Mouse (Mus musculus) thymus, adult 2 months (tissue): ENCODE measurements around the gene Maml2. TPM values are rescaled to one million over a fixed set of nuclear protein-coding genes. Genes with fewer than 3 reads are reported as not detected.
A peak's percentile ranks its signal among the peaks of the same experiment; 100 is the strongest.

ENCODE experiments used
- DNase-seq: peaks from one replicate; pipeline ENCODE4 v3.0.0; 2021
- H3K27ac ChIP-seq: fragments of 200-500 bp; 2 replicates; pipeline ENCODE4 v1.5.1; 2012; ENCODE audit warnings: low read length, control low read depth; ENCODE audit not compliant: control insufficient read depth, insufficient read depth
- H3K27me3 ChIP-seq: fragments of 200-500 bp; 2 replicates; pipeline ENCODE4 v1.6.1; 2012; ENCODE audit warnings: mild to moderate bottlenecking, low read length, moderate library complexity, mixed read lengths; ENCODE audit not compliant: control insufficient read depth, insufficient read depth
- H3K36me3 ChIP-seq: fragments of 200-500 bp; 2 replicates; pipeline ENCODE4 v1.6.1; 2012; ENCODE audit warnings: mild to moderate bottlenecking, low read length, moderate library complexity; ENCODE audit not compliant: control insufficient read depth, insufficient read depth
- H3K4me1 ChIP-seq: fragments of 200-500 bp; replicated peaks from 2 replicates; pipeline ENCODE4 v1.6.1; 2012; ENCODE audit warnings: low read length; ENCODE audit not compliant: control insufficient read depth, insufficient read depth
- H3K4me3 ChIP-seq: fragments of 200-500 bp; 2 replicates; pipeline ENCODE4 v1.5.1; 2012; ENCODE audit warnings: mild to moderate bottlenecking, low read length, control low read depth, moderate library complexity; ENCODE audit not compliant: control insufficient read depth, insufficient read depth
- CTCF ChIP-seq: fragments of 200-500 bp; IDR thresholded peaks from 2 replicates; pipeline ENCODE4 v1.5.1; 2012; ENCODE audit warnings: mild to moderate bottlenecking, control low read depth, low read length, moderate library complexity, borderline replicate concordance; ENCODE audit not compliant: control insufficient read depth, poor library complexity, insufficient read depth; ENCODE audit errors: extremely low read depth
- POLR2A ChIP-seq: fragments of 200-500 bp; IDR thresholded peaks from 2 replicates; pipeline ENCODE4 v1.6.1; 2012; ENCODE audit warnings: mild to moderate bottlenecking, low read length, control low read depth, moderate library complexity; ENCODE audit not compliant: control insufficient read depth, poor library complexity, insufficient read depth; ENCODE audit errors: extremely low read depth
- WGBS: fragments of 180-500 bp; shearing (Covaris S2); methylation state at CpG from one replicate; pipeline ENCODE4 v1.1.7; 2018; 5-methylcytosine and 5-hydroxymethylcytosine counted together
- polyA plus RNA-seq: library from polyadenylated mRNA; depleted of rRNA; stranded (reverse); fragments of >200 nt; gene quantifications from 2 replicates; pipeline ENCODE4 v1.2.3, GENCODE M21; 2012

Gene Maml2
- polyA plus RNA-seq, 1 experiment: 12.9 TPM

GRCm38 (mm10) chr9:13530575-13530974 is 232.8 kb downstream of the Maml2 start:
- no peaks in the 10 kb centered on the region for H3K36me3 ChIP-seq
- H3K4me3 ChIP-seq: no peak overlapping the region
- H3K4me1 ChIP-seq: peaks cover 6% of the 10 kb centered on the region
- H3K27ac ChIP-seq: no peak overlapping the region
- TF ChIP-seq POLR2A (no peak), CTCF (no peak)
- H3K27me3 ChIP-seq: no peaks in the 10 kb centered on the region
- no peak for DNase-seq
- WGBS: 46% methylated on average over 4 of the region's 4 CpGs

GRCm38 (mm10) chr9:13533076-13533707 is 235.4 kb downstream of the Maml2 start:
- no peak for DNase-seq
- Histone ChIP-seq H3K4me3 (no peak overlapping the region), H3K36me3 (no peaks in the 10 kb centered on the region), H3K27ac (no peak overlapping the region), H3K4me1 (peaks cover 15% of the 10 kb centered on the region), H3K27me3 (no peaks in the 10 kb centered on the region)
- no peak for TF ChIP-seq POLR2A
- TF ChIP-seq CTCF: no peak
- 89% methylated on average over 11 of the region's 11 CpGs for WGBS

- H3K27ac ChIP-seq: no peak overlapping the region
- no peak for TF ChIP-seq POLR2A
- DNase-seq: no peak
- H3K36me3 ChIP-seq: no peaks in the 10 kb centered on the region
- H3K27me3 ChIP-seq: no peaks in the 10 kb centered on the region
- H3K4me3 ChIP-seq: no peak overlapping the region
- WGBS: 96% methylated on average over 5 of the region's 5 CpGs
- H3K4me1 ChIP-seq: peaks cover 17% of the 10 kb centered on the region
Measured at GRCm38 (mm10) chr9:13535803-13536202, 238.0 kb downstream of the Maml2 start.

GRCm38 (mm10) chr9:13536419-13537261 is 238.9 kb downstream of the Maml2 start:
- Histone ChIP-seq H3K36me3 (no peaks in the 10 kb centered on the region), H3K27ac (peak overlapping the region; percentile 67), H3K27me3 (no peaks in the 10 kb centered on the region), H3K4me3 (no peak overlapping the region), H3K4me1 (peaks cover 12% of the 10 kb centered on the region)
- TF ChIP-seq POLR2A (no peak), CTCF (no peak)
- peak; percentile 71 for DNase-seq
- 33% methylated on average over 12 of the region's 12 CpGs for WGBS

GRCm38 (mm10) chr9:13538200-13538599 is 240.4 kb downstream of the Maml2 start:
- Histone ChIP-seq H3K27me3 (no peaks in the 10 kb centered on the region), H3K36me3 (no peaks in the 10 kb centered on the region), H3K27ac (no peak overlapping the region), H3K4me1 (peaks cover 12% of the 10 kb centered on the region), H3K4me3 (no peak overlapping the region)
- no peak for DNase-seq
- TF ChIP-seq POLR2A (no peak), CTCF (no peak)
- 95% methylated on average over 7 of the region's 7 CpGs for WGBS

GRCm38 (mm10) chr9:13539535-13539934 is 241.8 kb downstream of the Maml2 start:
- TF ChIP-seq POLR2A (no peak), CTCF (no peak)
- Histone ChIP-seq H3K4me3 (no peak overlapping the region), H3K4me1 (peaks cover 12% of the 10 kb centered on the region), H3K27me3 (no peaks in the 10 kb centered on the region), H3K27ac (no peak overlapping the region), H3K36me3 (no peaks in the 10 kb centered on the region)
- WGBS: 91% methylated on average over 4 of the region's 4 CpGs
- DNase-seq: no peak

- Histone ChIP-seq H3K27me3 (no peaks in the 10 kb centered on the region), H3K4me1 (peaks cover 12% of the 10 kb centered on the region), H3K27ac (no peak overlapping the region), H3K36me3 (no peaks in the 10 kb centered on the region), H3K4me3 (no peak overlapping the region)
- TF ChIP-seq CTCF: no peak
- TF ChIP-seq POLR2A: no peak
- WGBS: 87% methylated on average over 2 of the region's 2 CpGs
- DNase-seq: no peak
Measured at GRCm38 (mm10) chr9:13540227-13540626, 242.5 kb downstream of the Maml2 start.
